Mouse (Mus musculus): ENCODE results near the gene Pcnt. TPM values are rescaled to one million over a fixed set of nuclear protein-coding genes. Genes with fewer than 3 reads are reported as not detected.

Gene Pcnt
- polyA plus RNA-seq (2014; fragmentation: Illumina TruSeq; extraction: RNeasy Lipid Tissue Mini Kit (QIAGEN cat#74804); ENCODE audit: insufficient read depth, low read depth, low replicate concordance) = 19.4 TPM

GRCm38 (mm10) chr10:76442178-76443088 is at the start of gene Pcnt:
TSS of gene Pcnt (minus strand) at chr10:76442786.

GRCm38 (mm10) chr10:76468203-76469162 is 25.9 kb upstream of the Pcnt start, which contains the start of the genes Mcm3ap and Ybey:
TSS of gene Mcm3ap (plus strand) at chr10:76468927.
TSS of gene Ybey (minus strand) at chr10:76469114.

DNA sequence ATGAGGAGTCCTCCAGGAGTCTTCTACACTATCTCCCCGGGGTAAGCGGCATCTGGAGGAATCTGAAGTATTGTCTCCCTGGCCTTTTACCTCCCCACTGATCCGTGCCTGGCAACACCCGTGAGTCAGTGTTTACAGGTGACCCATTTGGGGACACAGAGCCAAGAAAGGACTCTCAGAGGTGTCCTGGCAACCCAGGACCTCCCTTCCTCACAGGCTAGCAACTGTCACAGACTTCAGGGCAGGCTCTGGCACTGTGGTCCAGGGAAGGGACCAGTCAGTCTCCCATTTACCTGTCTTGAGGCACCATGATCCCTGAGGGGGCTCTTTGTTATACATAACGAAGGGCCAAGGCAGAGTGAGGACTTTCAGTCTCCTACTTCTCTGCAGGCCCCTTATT is 6.3 kb upstream of the Pcnt start, which contains the start of gene 2610028H24Rik:
2610028H24Rik (plus strand) TSS at position 231 of the 400 bp plus-strand sequence.

GRCm38 (mm10) chr10:76440281-76440680 is 2.3 kb downstream of the Pcnt start, which contains the start of gene AC141477.1:
TSS of gene AC141477.1 (minus strand) at chr10:76440444.

GRCm38 (mm10) chr10:76344711-76345539 is 97.7 kb downstream of the Pcnt start, which contains the start of gene Dip2a:
TSS of gene Dip2a (minus strand) at chr10:76345291.

Other genes starting within 250 kb of the Pcnt start
- 37.8 TPM for gene Prmt2, start 204.9 kb downstream of the Pcnt start, polyA plus RNA-seq (2014; fragmentation: Illumina TruSeq; extraction: RNeasy Lipid Tissue Mini Kit (QIAGEN cat#74804); ENCODE audit: insufficient read depth, low read depth, low replicate concordance)
- 2.7 TPM for gene S100b, start 188.9 kb downstream of the Pcnt start, polyA plus RNA-seq (2014; fragmentation: Illumina TruSeq; extraction: RNeasy Lipid Tissue Mini Kit (QIAGEN cat#74804); ENCODE audit: insufficient read depth, low read depth, low replicate concordance)
- gene Dip2a, start 97.5 kb downstream of the Pcnt start, polyA plus RNA-seq (2014; fragmentation: Illumina TruSeq; extraction: RNeasy Lipid Tissue Mini Kit (QIAGEN cat#74804); ENCODE audit: insufficient read depth, low read depth, low replicate concordance) = 6.0 TPM
- not detected for gene AC141477.1, start 2.3 kb downstream of the Pcnt start, polyA plus RNA-seq (2014; fragmentation: Illumina TruSeq; extraction: RNeasy Lipid Tissue Mini Kit (QIAGEN cat#74804); ENCODE audit: insufficient read depth, low read depth, low replicate concordance)
- gene 2610028H24Rik, start 6.3 kb upstream of the Pcnt start, polyA plus RNA-seq (2014; fragmentation: Illumina TruSeq; extraction: RNeasy Lipid Tissue Mini Kit (QIAGEN cat#74804); ENCODE audit: insufficient read depth, low read depth, low replicate concordance) = 28.0 TPM
- gene Mcm3ap, start 26.1 kb upstream of the Pcnt start, polyA plus RNA-seq (2014; fragmentation: Illumina TruSeq; extraction: RNeasy Lipid Tissue Mini Kit (QIAGEN cat#74804); ENCODE audit: insufficient read depth, low read depth, low replicate concordance) = 25.7 TPM
- gene Ybey, start 26.3 kb upstream of the Pcnt start, polyA plus RNA-seq (2014; fragmentation: Illumina TruSeq; extraction: RNeasy Lipid Tissue Mini Kit (QIAGEN cat#74804); ENCODE audit: insufficient read depth, low read depth, low replicate concordance) = 1.2 TPM
- 8.2 TPM for gene Lss, start 88.8 kb upstream of the Pcnt start, polyA plus RNA-seq (2014; fragmentation: Illumina TruSeq; extraction: RNeasy Lipid Tissue Mini Kit (QIAGEN cat#74804); ENCODE audit: insufficient read depth, low read depth, low replicate concordance)
- 0.18 TPM for gene Spatc1l, start 119.5 kb upstream of the Pcnt start, polyA plus RNA-seq (2014; fragmentation: Illumina TruSeq; extraction: RNeasy Lipid Tissue Mini Kit (QIAGEN cat#74804); ENCODE audit: insufficient read depth, low read depth, low replicate concordance)
- gene Ftcd, start 132.9 kb upstream of the Pcnt start, polyA plus RNA-seq (2014; fragmentation: Illumina TruSeq; extraction: RNeasy Lipid Tissue Mini Kit (QIAGEN cat#74804); ENCODE audit: insufficient read depth, low read depth, low replicate concordance) = not detected
- gene Col6a2, start 180.8 kb upstream of the Pcnt start, polyA plus RNA-seq (2014; fragmentation: Illumina TruSeq; extraction: RNeasy Lipid Tissue Mini Kit (QIAGEN cat#74804); ENCODE audit: insufficient read depth, low read depth, low replicate concordance) = 54.8 TPM